Comparison of ENCODE assay signal across 14 mouse cellular contexts in the genomic region with DNA sequence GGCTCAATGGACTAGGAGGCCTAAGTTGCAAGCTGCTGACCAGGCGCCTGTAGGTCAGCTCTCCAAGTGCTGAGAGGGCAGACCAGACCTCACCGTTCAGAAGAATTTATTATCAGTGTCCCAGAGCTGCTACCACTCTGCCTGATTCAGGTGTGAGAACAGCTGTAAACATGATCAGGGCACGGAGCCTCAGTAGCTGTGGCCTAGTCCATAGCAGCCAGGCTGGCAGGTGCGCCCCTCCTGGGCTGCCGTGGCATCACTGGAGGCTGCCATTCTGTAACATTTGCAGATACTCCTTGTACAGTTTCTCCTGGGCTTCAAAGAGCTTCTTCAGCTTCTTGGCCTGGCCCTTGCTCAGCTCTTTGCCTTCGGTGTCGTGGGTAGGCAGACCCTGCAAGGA. TPM values are rescaled to one million over a fixed set of nuclear protein-coding genes. Genes with fewer than 3 reads are reported as not detected.
DNase-seq lines count a peak whose midpoint lies in the region; ATAC-seq and TF ChIP-seq lines count a peak whose summit lies in the region.
"Had no signal": no experiment of that assay in that cellular context is flagged by ENCODE, and none has a peak within 500 bp of the region (broad histone marks: within the 10 kb centered on the region; RNA-seq: fewer than 3 reads in every experiment).

No protein-coding gene starts in this region.

- no peak overlapping the region for H3K4me2 ChIP-seq in limb, embryonic 13.5 days (replicated peaks)
- H3K4me2 ChIP-seq: heart, embryonic 15.5 days had no signal

- no peak overlapping the region for H3K27ac ChIP-seq in limb, embryonic 13.5 days
- H3K27ac ChIP-seq in limb, embryonic 10.5 days: no peak overlapping the region
- H3K27ac ChIP-seq in MEL (ENCODE audit: control insufficient read depth, low read depth, low read length): peak overlapping the region; percentile 91
- H3K27ac ChIP-seq: heart, embryonic 15.5 days had no signal

- peak; percentile 18 to 37 (median 30); a peak in 4 of 6 replicates for TF ChIP-seq CTCF in MEL (IDR thresholded peaks at IDR 0.05 in 2 of 3, conservative IDR thresholded peaks at IDR 0.05 in 1 of 3; ENCODE audit: control insufficient read depth in 1 of 3, insufficient read depth in 1 of 3, low read depth in 2 of 3, low read length in 3 of 3, poor library complexity in 1 of 3, severe bottlenecking in 1 of 3)

- DNase-seq in limb, embryonic 10.5 days (ENCODE audit: low spot score): no peak
- peak; percentile 68 for DNase-seq in MEL (ENCODE audit: low read depth, low spot score)
- no peak for DNase-seq in adipocyte (ENCODE audit: low spot score)
- no peak for DNase-seq in cerebellum, postnatal 4 days (ENCODE audit: low spot score in 2 of 2)
- DNase-seq: thymus, adult 2 months had no signal

- H3K4me3 ChIP-seq in limb, embryonic 13.5 days: no peak overlapping the region
- H3K4me3 ChIP-seq in limb, embryonic 10.5 days: no peak overlapping the region
- H3K4me3 ChIP-seq in MEL (ENCODE audit: control insufficient read depth in 1 of 2, insufficient read depth in 1 of 2, low read depth in 2 of 2, low read length in 2 of 2): peak overlapping the region; percentile 9 to 18; a peak in 2 of 4 replicates
- H3K4me3 ChIP-seq: erythroblast, embryonic 14.5 days; heart, embryonic 15.5 days had no signal

- TF ChIP-seq EP300 in MEL (IDR thresholded peaks at IDR 0.05; ENCODE audit: low read depth in 1 of 2, low read length in 2 of 2): no peak

- no peaks in the 10 kb centered on the region for H3K4me1 ChIP-seq in limb, embryonic 13.5 days
- no peaks in the 10 kb centered on the region for H3K4me1 ChIP-seq in limb, embryonic 10.5 days
- H3K4me1 ChIP-seq in MEL (ENCODE audit: control insufficient read depth in 1 of 2, insufficient read depth in 2 of 2, low read length in 2 of 2): peaks cover 10 to 40% of the 10 kb centered on the region in 2 experiments

- no peak for ATAC-seq in limb, embryonic 13.5 days (ENCODE audit: low FRiP score, low read depth)
- ATAC-seq in erythroblast, adult 5-6 weeks (replicated peaks; ENCODE audit: low FRiP score, poor library complexity, severe bottlenecking): peak; percentile 73
- peak; percentile 79 for ATAC-seq in megakaryocyte-erythroid progenitor cell, adult 5-6 weeks (replicated peaks; ENCODE audit: low FRiP score, low TSS enrichment, poor library complexity, severe bottlenecking)
- ATAC-seq: inflammation-experienced regulatory T-cells, adult 6 months had no signal

- H3K36me3 ChIP-seq in limb, embryonic 13.5 days: peaks cover 83% of the 10 kb centered on the region
- H3K36me3 ChIP-seq in limb, embryonic 10.5 days: peaks cover 95% of the 10 kb centered on the region
- peaks cover 6 to 36% of the 10 kb centered on the region in 2 experiments; a peak in 3 of 4 replicates for H3K36me3 ChIP-seq in MEL (ENCODE audit: control insufficient read depth in 1 of 2, insufficient read depth in 2 of 2, low read length in 2 of 2)

- 95% methylated on average over 7 of the region's 7 CpGs for WGBS in limb, embryonic 13.5 days
- 91% methylated on average over 7 of the region's 7 CpGs for WGBS in limb, embryonic 10.5 days

- TF ChIP-seq POLR2A in MEL (IDR thresholded peaks at IDR 0.05; ENCODE audit: control insufficient read depth in 1 of 2, insufficient read depth in 1 of 2, low read depth in 1 of 2, low read length in 2 of 2, poor library complexity in 1 of 2): no peak; a peak in 1 of 4 replicates

- H3K79me2 ChIP-seq in MEL (ENCODE audit: control insufficient read depth, insufficient read depth, low read length, poor library complexity): peaks cover 16% of the 10 kb centered on the region; the same call in 1 of the 2 replicates

- no peaks in the 10 kb centered on the region for H3K9me3 ChIP-seq in limb, embryonic 13.5 days
- no peaks in the 10 kb centered on the region for H3K9me3 ChIP-seq in limb, embryonic 10.5 days (replicated peaks)
- no peaks in the 10 kb centered on the region for H3K9me3 ChIP-seq in MEL (replicated peaks; ENCODE audit: insufficient read depth, low read length)
- H3K9me3 ChIP-seq: heart, embryonic 15.5 days had no signal

- TF ChIP-seq RAD21 in MEL (IDR thresholded peaks at IDR 0.05; ENCODE audit: low read depth, low read length): no peak

- no peaks in the 10 kb centered on the region for H3K27me3 ChIP-seq in limb, embryonic 13.5 days
- no peaks in the 10 kb centered on the region for H3K27me3 ChIP-seq in limb, embryonic 10.5 days (ENCODE audit: low read depth, poor library complexity, severe bottlenecking)
- H3K27me3 ChIP-seq in MEL (ENCODE audit: control insufficient read depth in 1 of 2, insufficient read depth in 2 of 2, low read length in 2 of 2): no peaks in the 10 kb centered on the region
- H3K27me3 ChIP-seq: heart, embryonic 15.5 days had no signal

- H3K9ac ChIP-seq in limb, embryonic 13.5 days: 0 out of 2 replicates have a peak overlapping the region, but pooled peaks have one; percentile 14
- peak overlapping the region; percentile 56 for H3K9ac ChIP-seq in MEL (ENCODE audit: control insufficient read depth, low read depth, low read length, poor library complexity, severe bottlenecking)
- H3K9ac ChIP-seq: heart, embryonic 15.5 days had no signal

TF ChIP-seq in MEL, 35 proteins besides CTCF, POLR2A, EP300 and RAD21:
- TF ChIP-seq ZKSCAN1 (IDR thresholded peaks at IDR 0.05; ENCODE audit: low read depth, low read length): no peak
- no peak for TF ChIP-seq GABPA (IDR thresholded peaks at IDR 0.05; ENCODE audit: low read depth, low read length)
- 0 out of 2 replicates have a peak, but pooled peaks have one; percentile 8 for TF ChIP-seq MAZ (IDR thresholded peaks at IDR 0.05; ENCODE audit: low read depth, low read length)
- no peak for TF ChIP-seq RCOR1 (IDR thresholded peaks at IDR 0.05; ENCODE audit: low read depth, low read length)

RNA-seq across cellular contexts. Expression of gene Nap1l4, which starts 8.7 kb away (rescaled TPM):
- polyA plus RNA-seq in limb, embryonic 13.5 days (2015; fragmentation: Nextera tagmentation; extraction: Ambion mirVana): 281 and 285 TPM in 2 replicates
- 385 and 410 TPM in 2 replicates for polyA plus RNA-seq in limb, embryonic 10.5 days (2016; fragmentation: Nextera tagmentation; extraction: Ambion mirVana)
- 136 and 165 TPM in 2 replicates for total RNA-seq in MEL (2012; rRNA removed)
- 100 to 1,000 TPM in 1 of 2 experiments, not detected in 1; 186 TPM for polyA plus RNA-seq in MEL (2012; ENCODE audit: insufficient read depth in 1 of 2, insufficient read length in 2 of 2, low read depth in 1 of 2, low replicate concordance in 2 of 2, missing spikeins in 1 of 2)
- 40.7 and 45.1 TPM in 2 replicates for total RNA-seq in erythroblast, adult 5-6 weeks (2015; ENCODE audit: low replicate concordance)
- total RNA-seq in erythroblast, adult 5-6 weeks (2017; ENCODE audit: low replicate concordance): 89.7 and 118 TPM in 2 replicates
- 130 and 169 TPM in 2 replicates for total RNA-seq in megakaryocyte-erythroid progenitor cell, adult 5-6 weeks (2014; fragmentation: Nextera tagmentation)
- 222 and 257 TPM in 2 replicates for total RNA-seq in megakaryocyte-erythroid progenitor cell, adult 5-6 weeks (2017)

RNA-seq across cellular contexts. Expression of gene Cars, which starts 42.3 kb away (rescaled TPM):
- polyA plus RNA-seq in limb, embryonic 13.5 days (2015; fragmentation: Nextera tagmentation; extraction: Ambion mirVana): 58.5 and 62.8 TPM in 2 replicates
- polyA plus RNA-seq in limb, embryonic 10.5 days (2016; fragmentation: Nextera tagmentation; extraction: Ambion mirVana): 79.2 and 88.3 TPM in 2 replicates
- 40.8 and 62.2 TPM in 2 replicates for total RNA-seq in MEL (2012; rRNA removed)
- 10 to 100 TPM in 1 of 2 experiments, not detected in 1; 73.5 TPM for polyA plus RNA-seq in MEL (2012; ENCODE audit: insufficient read depth in 1 of 2, insufficient read length in 2 of 2, low read depth in 1 of 2, low replicate concordance in 2 of 2, missing spikeins in 1 of 2)
- total RNA-seq in erythroblast, adult 5-6 weeks (2015; ENCODE audit: low replicate concordance): 60.9 and 87.4 TPM in 2 replicates
- 120 and 157 TPM in 2 replicates for total RNA-seq in erythroblast, adult 5-6 weeks (2017; ENCODE audit: low replicate concordance)
- 83.0 and 151 TPM in 2 replicates for total RNA-seq in megakaryocyte-erythroid progenitor cell, adult 5-6 weeks (2014; fragmentation: Nextera tagmentation)
- total RNA-seq in megakaryocyte-erythroid progenitor cell, adult 5-6 weeks (2017): 82.1 and 85.1 TPM in 2 replicates

RNA-seq across cellular contexts. Expression of gene Phlda2, which starts 54.7 kb away (rescaled TPM):
- 20.4 and 23.2 TPM in 2 replicates for polyA plus RNA-seq in limb, embryonic 13.5 days (2015; fragmentation: Nextera tagmentation; extraction: Ambion mirVana)
- 2.6 and 3.1 TPM in 2 replicates for polyA plus RNA-seq in limb, embryonic 10.5 days (2016; fragmentation: Nextera tagmentation; extraction: Ambion mirVana)
- 152 and 160 TPM in 2 replicates for total RNA-seq in MEL (2012; rRNA removed)
- 100 to 1,000 TPM in 1 of 2 experiments, not detected in 1; 253 TPM for polyA plus RNA-seq in MEL (2012; ENCODE audit: insufficient read depth in 1 of 2, insufficient read length in 2 of 2, low read depth in 1 of 2, low replicate concordance in 2 of 2, missing spikeins in 1 of 2)
- not detected in 2 replicates for total RNA-seq in erythroblast, adult 5-6 weeks (2015; ENCODE audit: low replicate concordance)
- total RNA-seq in erythroblast, adult 5-6 weeks (2017; ENCODE audit: low replicate concordance): not detected in 2 replicates
- total RNA-seq in megakaryocyte-erythroid progenitor cell, adult 5-6 weeks (2014; fragmentation: Nextera tagmentation): 8.4 and 8.5 TPM in 2 replicates
- 6.2 and 15.8 TPM in 2 replicates for total RNA-seq in megakaryocyte-erythroid progenitor cell, adult 5-6 weeks (2017)
- total RNA-seq: layer of hippocampus, postnatal 14 days; left cerebral cortex, postnatal 4 days had no signal
- polyA plus RNA-seq: cerebellum, adult 2 months; inflammation-experienced regulatory T-cells, adult 6 months had no signal

Comparison
In these comparisons a context has a peak if more than half of its experiments do, and no peak if none do; other contexts are left out.
1. H3K4me3 ChIP-seq: peak in MEL (2 of 2); none in limb, embryonic 13.5 days (single experiment) and limb, embryonic 10.5 days (single experiment).